Comparison of ENCODE assay signal across 16 mouse cellular contexts in genomic region chr11:84891705-84892104, GRCm38 (mm10).
"Had no signal": no experiment of that assay in that cellular context is flagged by ENCODE, and none has a peak within 500 bp of the region (broad histone marks: within the 10 kb centered on the region; RNA-seq: fewer than 3 reads in every experiment).

No protein-coding gene starts in this region.

- DNase-seq: heart, postnatal 10 days; heart, postnatal 14 days; heart, postnatal 36 days; heart, postnatal 4 days; kidney, adult 11 months; kidney, adult 18-20 months; kidney, adult 2 months; kidney, adult 8-10 months; kidney, adult 9 months; kidney, postnatal 10 days; kidney, postnatal 14 days; kidney, postnatal 25 days; kidney, postnatal 36 days; kidney, postnatal 4 days; layer of hippocampus, adult 9-11 months; layer of hippocampus, postnatal 36 days had no signal
